Mouse (Mus musculus) kidney, postnatal 4 days (tissue): ENCODE measurements at regions not wholly inside any gene's neighbourhood (a gene's known extent, or its start where the extent isn't known, plus 50 kb on each side); places are given as distances from the start of the nearest gene placed in this dataset.
A peak's percentile ranks its signal among the peaks of the same experiment; 100 is the strongest.

ENCODE experiments used
- DNase-seq, 2 experiments: peaks; one replicate each; pipeline ENCODE4 v3.0.0; 2021; ENCODE audit warnings: mixed read lengths in 2 of 2

DNA sequence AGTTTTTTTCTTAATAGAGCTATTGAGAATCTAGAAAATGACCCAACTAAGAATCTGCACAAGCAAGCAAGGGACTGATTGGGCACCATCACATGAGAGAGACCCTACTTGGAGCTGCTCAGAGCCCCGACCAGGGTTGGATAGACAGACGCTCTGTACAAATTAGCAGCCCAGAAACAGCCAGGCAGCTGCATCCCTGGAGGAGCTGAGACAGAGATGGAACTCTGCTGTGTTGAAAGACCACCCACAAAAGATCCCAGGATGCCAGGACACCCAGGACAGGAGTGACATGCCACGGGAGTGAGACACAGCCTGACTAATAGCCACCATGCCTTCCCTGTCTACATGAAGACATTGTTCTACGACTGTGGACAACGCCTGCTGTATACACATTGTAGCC lies 147.9 kb downstream of the Gm826 start:
- DNase-seq, result no peak

DNA sequence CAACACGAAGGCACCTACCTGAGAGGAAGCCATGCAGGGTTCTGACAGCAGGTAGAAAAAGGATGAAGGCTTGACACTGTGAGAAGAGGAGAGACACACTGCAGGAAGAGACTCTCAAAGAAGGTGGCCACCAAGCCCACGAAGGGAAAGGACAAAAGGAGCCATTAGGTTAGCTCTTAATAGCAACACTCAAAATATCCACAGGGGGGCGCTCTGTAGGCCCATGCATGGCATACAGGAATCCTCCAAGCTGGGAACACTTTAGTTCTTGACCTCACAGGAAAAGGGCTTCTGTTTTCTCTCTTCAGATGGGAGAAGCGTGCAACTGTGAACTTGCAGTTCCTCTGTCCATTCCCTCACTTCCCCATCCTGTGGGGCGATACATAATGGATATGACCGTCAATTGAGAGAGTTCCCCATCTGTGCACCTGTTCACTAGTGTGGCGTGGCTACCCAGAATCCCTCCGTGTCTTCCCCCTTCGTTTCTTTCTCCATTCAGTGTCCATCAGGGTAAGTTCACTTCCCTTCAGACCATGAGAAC lies 162.9 kb downstream of the Gm826 start:
- DNase-seq, result no peak

DNA sequence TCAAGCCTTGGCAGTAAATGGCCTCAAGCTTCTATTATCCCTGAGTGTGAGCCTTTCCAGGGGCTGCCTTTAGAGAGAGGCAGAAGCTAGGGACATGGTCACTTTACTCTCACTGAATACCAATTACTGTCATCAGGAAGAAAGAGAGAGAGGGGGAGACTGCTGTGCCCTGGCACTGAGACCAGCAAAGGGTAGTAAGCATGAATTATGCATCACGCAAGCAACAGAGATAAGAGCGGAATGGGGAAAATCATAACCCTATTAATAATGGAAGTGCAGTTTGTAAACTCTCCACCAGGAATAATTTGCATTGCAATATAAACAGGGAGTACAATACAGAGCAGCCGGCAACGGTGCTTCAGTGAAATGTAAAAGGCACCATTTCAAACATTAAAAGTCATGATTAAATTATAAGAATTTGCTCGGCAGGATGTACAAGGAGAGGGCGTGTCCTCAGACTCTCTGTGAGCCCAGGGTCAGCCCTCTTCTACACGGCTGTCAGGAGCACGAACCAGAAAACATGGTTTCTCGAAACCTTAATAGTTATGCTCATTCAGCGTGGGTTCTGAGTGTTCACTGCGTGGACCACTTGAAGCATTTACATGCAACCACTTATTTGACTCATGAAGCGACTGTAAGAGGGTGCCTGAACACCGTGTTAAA lies 175.2 kb downstream of the Gm826 start:
- DNase-seq, result no peak

DNA sequence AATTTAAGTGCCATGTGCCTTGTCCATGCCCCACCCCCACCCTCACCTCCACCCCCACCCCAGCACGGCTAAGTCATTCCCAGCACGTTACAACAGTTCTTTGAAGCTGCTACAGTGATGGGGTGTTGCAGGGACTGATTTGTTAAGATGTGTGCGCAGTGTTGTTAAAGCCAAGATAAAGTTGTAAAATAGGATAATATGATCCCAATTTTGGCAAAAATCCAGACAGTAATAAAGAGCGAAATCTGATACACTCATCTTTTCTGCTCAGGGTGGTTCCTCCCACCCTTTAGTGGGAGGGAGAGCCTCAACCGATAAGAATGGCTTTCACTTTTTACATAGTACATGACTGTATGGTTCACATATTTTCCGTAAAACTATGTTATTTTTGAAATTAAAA lies 180.2 kb downstream of the Gm826 start:
- DNase-seq, result no peak

DNA sequence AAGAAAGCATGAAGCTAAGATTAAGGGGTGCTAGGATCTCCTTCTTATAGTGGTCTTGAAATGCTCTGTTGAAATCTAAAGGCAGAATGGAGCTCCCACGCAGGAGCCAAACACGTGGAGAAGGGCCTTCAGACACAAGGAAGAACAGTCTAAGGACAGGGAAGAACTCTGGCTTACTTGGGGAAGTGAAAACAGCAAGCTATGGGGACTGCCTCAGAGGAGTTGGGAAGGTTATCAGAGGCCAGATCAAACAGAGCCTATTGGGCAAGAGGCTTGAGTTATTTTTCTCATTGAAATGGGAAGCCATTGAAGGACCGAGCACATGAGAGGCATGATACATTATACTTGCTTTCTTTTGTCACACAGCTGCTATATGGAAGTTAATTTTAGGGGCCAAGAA lies 181.9 kb downstream of the Gm826 start:
- no peak for DNase-seq

DNA sequence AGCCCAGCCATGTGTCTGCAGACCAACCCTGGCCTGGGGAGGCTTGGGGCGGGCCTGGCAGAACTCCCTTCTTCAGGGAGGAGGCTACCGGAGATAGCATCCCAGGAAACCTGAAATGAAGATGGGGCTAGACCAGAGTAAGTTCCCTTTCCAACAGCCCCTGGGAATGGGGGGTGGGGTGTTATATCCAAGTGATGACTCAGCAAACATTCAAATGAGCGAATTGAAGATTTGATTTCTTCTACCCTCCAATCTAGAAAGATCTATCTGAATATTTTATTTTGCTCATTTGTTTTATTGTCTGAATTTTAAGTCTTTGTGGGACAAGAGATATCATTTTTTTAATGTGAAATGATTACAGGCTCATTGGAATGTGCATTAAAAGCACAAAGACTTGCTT lies 185.0 kb downstream of the Gm826 start:
- DNase-seq, result no peak

DNA sequence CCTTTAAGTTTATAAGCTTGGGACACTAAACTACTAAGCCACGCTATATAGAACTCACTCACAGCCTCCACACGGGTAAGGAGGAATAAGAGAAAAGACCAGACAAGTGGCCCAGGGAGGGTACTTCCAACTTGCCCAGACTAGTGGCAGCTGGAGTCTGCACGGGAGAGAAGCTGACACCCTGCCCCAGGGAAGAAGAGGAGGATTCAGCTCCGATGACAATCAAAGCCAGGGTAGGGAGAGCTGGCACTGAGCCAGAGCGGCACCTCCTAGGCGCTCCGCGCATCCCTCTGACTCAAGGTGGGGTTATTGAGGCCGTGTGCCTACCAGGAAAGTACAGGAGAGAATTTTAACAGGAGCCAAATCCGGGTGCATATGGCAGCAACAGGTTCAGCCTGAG lies 185.4 kb downstream of the Gm826 start:
- no peak for DNase-seq

DNA sequence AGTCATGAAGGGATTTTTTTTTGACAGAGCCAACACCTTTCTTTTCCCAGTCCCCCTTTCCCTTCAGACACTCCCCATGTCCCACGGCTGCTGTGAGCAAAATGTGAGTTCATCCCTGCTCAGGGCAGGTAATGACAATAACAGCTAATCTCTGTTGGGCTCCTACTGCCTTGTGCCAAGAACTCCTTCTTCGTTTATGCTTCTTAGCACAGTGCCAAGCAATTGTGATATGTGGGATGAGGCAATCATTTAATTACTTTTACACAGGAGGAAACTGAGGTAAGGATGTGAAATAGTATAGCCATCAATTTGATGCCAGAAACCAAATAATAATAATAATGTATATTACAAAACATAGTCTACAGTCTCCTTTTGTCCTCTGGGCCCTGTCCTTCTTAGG lies 185.9 kb downstream of the Gm826 start:
- no peak for DNase-seq

DNA sequence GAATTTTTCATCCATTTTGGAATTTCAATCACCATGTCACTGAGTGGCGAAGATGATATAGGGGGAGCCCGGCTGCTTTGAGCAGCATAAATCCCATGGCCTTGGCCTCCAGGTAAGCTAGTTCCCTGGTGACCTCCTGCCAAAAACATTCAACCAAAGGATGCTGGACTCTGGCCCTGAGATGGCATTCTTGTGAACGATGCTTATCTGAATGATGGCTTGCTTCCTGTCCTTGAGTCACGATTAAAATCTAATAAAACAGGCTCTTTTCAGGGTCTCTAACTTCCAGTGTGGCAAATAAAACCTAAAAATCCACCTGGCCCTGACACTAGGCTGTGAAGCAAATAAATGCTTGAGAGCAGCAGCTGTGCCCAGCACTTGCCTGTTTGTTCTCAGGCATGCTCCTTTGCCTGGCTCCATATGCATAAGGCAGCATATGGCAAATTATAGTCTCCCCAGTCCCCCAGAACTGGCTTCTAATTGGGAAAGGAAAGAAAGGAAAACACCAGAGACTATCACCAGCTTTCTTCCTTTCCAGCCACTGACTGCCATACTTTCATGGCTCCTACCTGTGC lies 193.7 kb downstream of the Gm826 start:
- DNase-seq, result no peak

DNA sequence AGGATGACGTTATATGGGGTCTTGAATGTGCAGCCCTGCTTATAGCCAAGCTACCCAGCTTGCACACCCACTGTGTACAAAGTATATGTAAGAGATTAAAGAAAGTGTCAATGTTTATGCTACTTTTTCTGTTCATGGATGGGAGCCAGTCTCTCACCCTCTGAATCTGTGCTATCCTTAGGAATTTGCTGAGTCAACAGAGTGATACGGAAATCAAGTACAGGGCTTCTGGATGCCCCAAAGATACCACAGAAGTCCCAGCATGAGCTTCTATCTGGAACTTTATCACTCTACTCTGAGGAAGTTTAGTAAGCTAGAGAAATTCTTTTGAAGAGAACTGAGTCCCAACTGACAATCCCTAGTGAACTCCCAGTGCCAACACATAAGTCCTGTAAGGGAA lies 195.9 kb downstream of the Gm826 start:
- no peak for DNase-seq

DNA sequence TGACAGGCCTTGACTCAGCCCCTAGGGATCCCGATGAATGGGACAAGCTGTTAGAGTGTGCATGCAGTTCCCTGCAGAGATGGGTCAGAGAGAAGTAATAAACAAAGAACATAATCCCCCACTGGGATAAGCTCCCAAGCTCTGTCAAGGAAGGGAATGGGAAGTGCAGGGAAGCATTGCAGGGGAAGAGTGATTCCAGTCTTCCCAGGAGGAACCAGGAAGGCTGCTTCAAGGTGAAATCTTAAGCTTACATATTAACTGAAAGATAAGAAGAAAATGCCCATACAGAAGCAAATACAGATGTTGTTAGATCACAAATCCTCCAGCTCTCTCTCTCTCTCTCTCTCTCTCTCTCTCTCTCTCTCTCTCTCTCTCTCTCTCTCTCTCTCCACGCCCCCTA lies 202.2 kb downstream of the Gm826 start:
- no peak for DNase-seq

DNA sequence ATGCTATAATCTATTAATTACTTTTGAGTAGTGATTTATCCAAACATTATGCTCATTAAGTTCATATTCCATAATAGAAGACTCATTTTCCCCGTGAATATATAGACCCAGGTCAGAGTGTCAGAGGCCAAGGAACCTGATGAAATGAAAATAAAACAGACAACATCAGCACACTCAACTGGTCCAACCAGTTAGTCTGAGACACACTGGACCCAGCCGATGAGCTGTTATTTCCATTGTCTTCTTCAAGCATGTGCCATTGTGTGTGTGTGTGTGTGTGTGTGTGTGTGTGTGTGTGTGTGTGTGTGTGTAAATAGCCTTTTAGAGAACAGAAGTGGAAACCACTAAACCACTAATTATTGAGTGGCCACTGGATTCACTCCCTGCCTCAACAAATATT lies 202.6 kb downstream of the Gm826 start:
- no peak for DNase-seq

DNA sequence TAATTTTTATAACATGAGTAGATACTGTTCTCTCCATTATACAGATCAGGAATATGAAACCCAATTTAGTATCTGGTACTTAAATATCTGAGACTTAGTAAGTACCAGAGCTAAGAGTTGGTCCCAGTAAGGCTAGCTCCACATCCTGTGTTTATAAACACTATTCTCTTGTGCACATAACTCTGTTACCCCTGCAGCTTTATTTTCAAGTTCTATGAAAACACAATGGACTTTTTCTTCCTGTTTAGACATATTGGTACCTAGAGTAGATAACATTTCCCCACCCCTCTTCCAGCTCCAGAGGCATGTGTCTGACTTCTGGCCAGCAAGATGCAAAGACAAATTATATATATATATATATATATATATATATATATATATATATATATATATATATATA lies 216.8 kb downstream of the Gm826 start:
- no peak for DNase-seq

DNA sequence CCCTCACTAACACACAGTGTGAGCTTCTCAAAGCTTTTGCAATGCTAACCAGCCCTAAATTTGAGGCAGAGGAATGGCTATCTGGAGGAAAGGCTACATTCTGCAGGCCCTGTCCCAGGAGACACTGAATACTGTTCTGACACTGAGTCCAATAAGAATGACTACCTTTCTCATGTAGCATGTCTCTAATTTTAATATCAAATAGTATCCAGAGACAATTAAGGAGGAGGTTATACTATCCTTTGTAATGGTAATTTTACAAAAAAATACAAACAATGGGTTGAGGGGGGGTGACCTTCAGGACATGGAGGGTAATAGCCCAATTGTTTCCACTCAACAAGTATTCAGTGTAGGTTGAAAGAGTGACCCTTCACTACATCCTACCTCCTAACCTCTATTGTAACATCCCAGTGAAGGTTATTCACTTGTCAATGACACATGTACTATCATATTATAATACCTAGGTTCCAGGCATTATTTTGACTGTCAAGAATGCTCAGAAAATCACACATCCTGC lies 222.7 kb downstream of the Gm826 start:
- no peak for DNase-seq

DNA sequence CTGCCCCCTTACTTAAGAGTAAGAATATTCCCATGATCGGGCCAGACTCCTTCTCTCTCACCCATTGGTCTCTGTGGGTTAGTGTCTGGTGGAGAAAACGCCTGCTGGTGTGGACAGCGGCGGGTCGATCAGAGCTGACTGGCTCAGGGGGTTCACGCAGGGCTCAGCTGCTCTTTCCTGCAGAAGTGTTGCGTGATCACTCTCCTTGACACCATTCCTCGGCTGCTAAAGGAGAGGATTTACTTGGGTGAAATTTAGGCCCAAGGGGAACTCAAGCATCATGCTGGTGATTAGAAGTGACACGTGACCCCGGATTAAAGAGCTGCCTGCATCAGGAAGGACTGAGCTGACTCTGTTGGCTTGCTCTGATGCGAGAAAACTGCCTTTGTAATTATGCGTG lies 240.9 kb downstream of the Gm826 start:
- no peak for DNase-seq

DNA sequence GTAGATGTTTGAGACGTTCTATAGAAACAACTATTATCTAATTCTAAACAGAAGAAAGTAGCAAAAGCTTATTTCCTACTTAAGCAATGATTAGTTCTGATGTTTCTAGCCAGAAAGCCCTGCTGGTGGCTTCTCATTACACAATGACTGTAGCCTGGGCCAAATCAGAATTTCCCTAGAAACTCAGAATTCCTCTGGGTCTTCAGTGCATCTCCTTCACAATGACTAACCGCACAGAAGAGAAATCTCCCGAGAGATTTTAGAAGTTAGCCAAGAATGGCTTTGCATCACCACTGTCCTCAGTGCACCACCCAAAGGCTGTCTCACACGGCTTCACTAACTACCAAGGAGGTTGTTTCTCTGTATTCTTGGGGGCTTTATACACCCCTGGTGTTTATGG lies 248.0 kb downstream of the Gm826 start:
- no peak for DNase-seq

DNA sequence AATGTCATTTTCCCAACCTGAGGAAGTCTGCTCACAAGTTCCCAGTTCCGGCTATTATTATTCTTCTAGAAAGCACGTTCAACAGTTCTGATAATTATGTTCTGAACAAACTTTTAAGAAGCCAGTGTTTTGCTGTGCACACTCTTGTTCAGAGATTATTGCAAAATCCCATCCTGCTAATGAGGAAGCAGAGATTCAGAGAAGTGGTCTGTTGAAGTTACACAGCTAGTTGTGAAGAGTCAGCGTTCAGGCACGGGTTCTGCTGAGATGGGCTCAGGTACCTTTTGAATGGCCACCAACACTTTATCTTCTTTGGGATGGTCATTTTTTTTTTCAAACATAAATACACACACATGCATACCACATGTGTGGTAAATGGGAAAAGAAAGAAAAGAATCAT lies 250.3 kb downstream of the Gm826 start:
- DNase-seq, result no peak

DNA sequence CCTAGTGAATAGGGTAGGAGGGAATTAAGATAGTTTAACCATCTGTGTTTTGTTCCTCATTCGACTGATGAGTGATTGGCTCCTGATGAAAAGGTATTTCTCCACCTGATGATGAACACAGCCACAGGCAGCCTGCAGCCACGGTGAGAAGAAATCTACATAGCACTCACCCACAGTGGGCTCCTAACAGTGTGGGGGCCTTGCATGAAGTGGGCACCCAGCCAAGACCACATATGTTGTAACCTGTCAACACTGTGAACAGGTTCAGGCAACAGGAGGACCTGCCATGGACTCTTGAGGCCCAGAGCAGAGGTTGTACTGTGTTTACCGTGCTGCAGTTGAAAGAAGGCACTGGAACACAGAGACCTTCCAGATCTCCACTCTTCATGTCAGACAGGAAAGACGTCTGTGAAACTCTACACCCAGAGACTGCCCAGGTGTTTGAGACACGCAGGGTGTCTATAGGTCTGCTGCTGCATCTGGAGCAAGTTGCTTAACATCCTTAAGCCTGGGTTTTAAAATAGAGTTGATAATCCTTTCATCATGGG lies 251.8 kb downstream of the Gm826 start:
- DNase-seq, result no peak

DNA sequence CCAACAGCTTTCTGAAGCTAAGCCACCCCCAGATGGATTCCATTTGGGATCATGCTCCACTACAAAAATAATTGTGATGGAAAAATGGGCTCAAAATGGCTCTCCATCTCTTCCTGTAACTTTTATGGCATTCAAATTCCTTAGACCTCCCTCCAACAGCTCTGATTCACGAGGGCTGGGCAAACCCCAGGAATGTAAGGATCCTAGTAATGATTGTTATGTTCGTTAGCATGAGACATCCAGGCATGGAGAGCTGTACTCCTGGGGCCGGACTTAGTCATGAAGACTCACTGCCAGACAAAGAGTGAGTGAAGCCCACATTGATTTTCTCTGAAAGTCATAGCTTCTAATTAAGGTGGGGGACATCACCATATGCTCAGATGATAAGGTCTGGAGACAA lies 258.3 kb downstream of the Gm826 start:
- no peak for DNase-seq

DNA sequence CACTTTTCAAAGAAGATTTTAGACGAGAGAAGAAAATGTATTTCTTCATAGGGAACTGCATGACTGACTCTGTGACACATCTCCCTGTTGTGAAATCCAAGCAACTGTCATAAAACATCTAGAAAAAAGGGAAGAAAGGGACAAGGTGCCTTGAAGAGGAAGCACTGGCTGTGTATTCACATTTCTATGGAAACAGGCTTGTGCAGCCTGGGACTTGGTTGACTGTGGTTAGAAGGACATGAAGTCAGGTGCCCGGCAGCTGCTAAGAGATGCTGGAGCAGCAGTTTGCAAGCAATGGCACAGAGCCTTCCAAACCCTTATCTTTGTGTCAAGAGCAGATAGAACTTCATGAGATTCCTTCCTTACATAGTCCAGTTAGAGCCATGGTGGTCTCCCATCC lies 263.5 kb downstream of the Gm826 start:
- no peak for DNase-seq

DNA sequence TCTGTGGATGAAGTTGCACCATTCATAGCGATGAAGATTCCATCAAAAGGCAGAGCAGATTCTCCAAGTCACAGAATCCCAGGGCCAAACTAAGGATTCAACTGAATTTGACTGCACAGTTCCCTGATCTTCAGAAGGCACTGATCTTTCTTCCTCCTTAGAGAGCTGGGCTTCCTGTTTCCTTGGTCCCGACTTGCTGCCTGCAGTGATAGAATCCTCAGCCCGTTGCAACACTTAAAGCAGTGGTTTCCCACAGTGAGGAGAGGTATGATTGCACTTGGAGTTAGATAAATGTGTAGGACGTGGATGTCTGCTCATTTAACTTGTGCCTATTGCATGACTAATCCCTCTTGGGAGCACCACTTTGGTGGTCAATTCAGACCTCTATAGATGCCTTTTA lies 265.2 kb downstream of the Gm826 start:
- DNase-seq, result no peak

DNA sequence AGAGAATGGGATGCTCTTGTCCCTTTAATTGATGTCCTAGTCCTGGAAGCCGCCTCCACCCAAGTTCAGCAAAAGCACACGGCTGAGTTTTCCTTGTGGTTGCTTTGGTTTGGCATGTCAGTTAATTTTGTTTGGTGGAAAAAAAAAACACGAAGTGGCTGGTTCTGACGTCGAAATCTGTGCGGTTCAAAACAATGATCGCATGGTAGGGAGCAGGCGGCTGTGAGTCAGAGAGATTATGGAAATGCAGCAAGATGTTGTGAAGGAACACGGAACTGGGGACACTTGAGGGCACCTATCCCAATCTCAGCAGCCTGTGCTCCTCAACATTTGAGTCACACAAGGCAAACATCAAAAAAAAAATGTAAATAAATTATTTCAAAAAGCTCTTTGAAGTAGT lies 266.1 kb downstream of the Gm826 start:
- no peak for DNase-seq

DNA sequence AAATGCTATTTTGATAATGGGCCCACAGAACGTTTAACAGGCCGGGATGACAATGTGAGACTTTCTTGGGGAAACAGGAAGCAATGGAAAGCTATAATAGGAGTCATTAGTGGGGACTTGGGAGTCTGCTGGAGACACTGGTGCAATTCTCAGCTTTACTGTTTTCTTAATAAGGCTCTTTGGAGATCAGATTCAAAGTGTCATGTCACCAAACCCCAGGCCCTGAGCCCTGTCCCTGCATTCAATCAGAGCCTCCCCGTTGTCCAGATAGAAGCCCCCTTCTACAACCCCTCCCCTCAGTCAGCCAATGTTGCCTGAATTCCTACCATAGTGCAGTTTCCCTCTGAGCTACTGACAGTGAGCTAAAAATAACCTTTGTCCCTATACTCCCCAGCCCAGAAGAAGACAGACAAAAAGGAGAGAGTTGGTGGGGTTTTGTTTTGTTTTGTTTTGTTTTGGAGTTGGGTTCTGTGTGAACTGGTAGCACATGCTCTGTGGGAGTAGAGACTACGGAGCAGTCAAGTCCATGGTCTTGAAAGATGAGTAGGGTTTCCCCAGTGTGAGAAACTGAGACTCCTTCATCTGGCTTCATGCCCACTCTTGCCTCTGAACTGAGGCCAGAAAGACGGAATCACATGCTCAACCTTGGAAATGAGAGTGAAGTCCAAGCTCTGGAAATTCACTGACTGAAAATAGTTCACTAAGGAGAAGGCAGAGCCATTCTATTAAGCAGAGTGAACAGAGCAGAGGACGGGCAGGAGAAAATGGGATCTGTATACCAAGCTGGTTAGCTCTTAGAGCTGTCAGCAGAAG lies 267.3 kb downstream of the Gm826 start:
- peak; percentile 51 to 75 for DNase-seq
